Mouse (Mus musculus): ENCODE data around the gene Bhlhb9. TPM values are rescaled to one million over a fixed set of nuclear protein-coding genes. Genes with fewer than 3 reads are reported as not detected.

Gene Bhlhb9
- polyA plus RNA-seq, 1 experiment from 2014 or later: 104 TPM

- no peak overlapping the region for H3K9ac ChIP-seq (replicated peaks)
- H3K4me3 ChIP-seq: no peak overlapping the region
- ATAC-seq (replicated peaks): no peak
- no peak overlapping the region for H3K4me2 ChIP-seq (replicated peaks)
- no peak overlapping the region for H3K27ac ChIP-seq (replicated peaks)
- no peaks in the 10 kb centered on the region for H3K4me1 ChIP-seq
- 24% methylated on average over 3 of the region's 3 CpGs for WGBS
- H3K9me3 ChIP-seq: no peaks in the 10 kb centered on the region
- H3K27me3 ChIP-seq: no peaks in the 10 kb centered on the region
- no peaks in the 10 kb centered on the region for H3K36me3 ChIP-seq
These were observed 128.5 kb downstream of the Bhlhb9 start for GRCm38 (mm10) chrX:135925911-135926310.

- H3K4me2 ChIP-seq (replicated peaks): no peak overlapping the region
- no peak for ATAC-seq (replicated peaks)
- H3K4me3 ChIP-seq: no peak overlapping the region
- no peaks in the 10 kb centered on the region for H3K36me3 ChIP-seq
- no peaks in the 10 kb centered on the region for H3K4me1 ChIP-seq
- no peak overlapping the region for H3K27ac ChIP-seq (replicated peaks)
- no peaks in the 10 kb centered on the region for H3K9me3 ChIP-seq
- no peak overlapping the region for H3K9ac ChIP-seq (replicated peaks)
- no peaks in the 10 kb centered on the region for H3K27me3 ChIP-seq
These were observed 131.2 kb downstream of the Bhlhb9 start for GRCm38 (mm10) chrX:135928588-135928987.

GRCm38 (mm10) chrX:135936452-135936851 is 139.1 kb downstream of the Bhlhb9 start:
- ATAC-seq (replicated peaks): no peak
- no peaks in the 10 kb centered on the region for H3K36me3 ChIP-seq
- H3K9me3 ChIP-seq: no peaks in the 10 kb centered on the region
- no peaks in the 10 kb centered on the region for H3K4me1 ChIP-seq
- no peak overlapping the region for H3K9ac ChIP-seq (replicated peaks)
- H3K27me3 ChIP-seq: no peaks in the 10 kb centered on the region
- H3K4me3 ChIP-seq: no peak overlapping the region
- no peak overlapping the region for H3K27ac ChIP-seq (replicated peaks)
- 63% methylated on average over 1 of the region's 1 CpGs for WGBS
- no peak overlapping the region for H3K4me2 ChIP-seq (replicated peaks)

MicroRNA genes within 50 kb of the gene (microRNA counts, 519-probe panel; counts per million panel counts)
- microRNA mmu-miR-1970: not detected

Small RNA genes within 50 kb of the gene (microRNA-seq; reads per million reads assigned to microRNA genes)
- gene Mir1970: not detected

Other genes with a start within 250 kb of the Bhlhb9 start
- gene Nxf7, start 198.8 kb upstream of the Bhlhb9 start, polyA plus RNA-seq (2015; fragmentation: Nextera tagmentation; extraction: Ambion mirVana): not detected in 2 replicates
- not detected in 2 replicates for gene Prame, start 169.9 kb upstream of the Bhlhb9 start, polyA plus RNA-seq (2015; fragmentation: Nextera tagmentation; extraction: Ambion mirVana)
- gene Tcp11x2, start 103.8 kb upstream of the Bhlhb9 start, polyA plus RNA-seq (2015; fragmentation: Nextera tagmentation; extraction: Ambion mirVana): not detected in 2 replicates
- gene Tmsb15a, start 72.3 kb upstream of the Bhlhb9 start, polyA plus RNA-seq (2015; fragmentation: Nextera tagmentation; extraction: Ambion mirVana): not detected in 2 replicates
- gene Armcx5, start 54.9 kb upstream of the Bhlhb9 start, polyA plus RNA-seq (2015; fragmentation: Nextera tagmentation; extraction: Ambion mirVana): 12.2 and 12.6 TPM in 2 replicates
- 123 and 133 TPM in 2 replicates for gene Gprasp1, start 54.9 kb upstream of the Bhlhb9 start, polyA plus RNA-seq (2015; fragmentation: Nextera tagmentation; extraction: Ambion mirVana)
- 100 and 121 TPM in 2 replicates for gene Gprasp2, start 41.4 kb downstream of the Bhlhb9 start, polyA plus RNA-seq (2015; fragmentation: Nextera tagmentation; extraction: Ambion mirVana)
- gene Arxes2, start 196.2 kb downstream of the Bhlhb9 start, polyA plus RNA-seq (2015; fragmentation: Nextera tagmentation; extraction: Ambion mirVana): 157 and 182 TPM in 2 replicates
- gene Arxes1, start 235.8 kb downstream of the Bhlhb9 start, polyA plus RNA-seq (2015; fragmentation: Nextera tagmentation; extraction: Ambion mirVana): 78.1 and 90.4 TPM in 2 replicates

Data from forebrain, embryonic 15.5 days (tissue).